Mouse (Mus musculus): Measurements from ENCODE around the gene S1pr3. TPM values are rescaled to one million over a fixed set of nuclear protein-coding genes. Genes with fewer than 3 reads are reported as not detected.

Gene S1pr3
- total RNA-seq, 2 experiments from 2014 or later: 18.0 to 18.4 TPM

DNA sequence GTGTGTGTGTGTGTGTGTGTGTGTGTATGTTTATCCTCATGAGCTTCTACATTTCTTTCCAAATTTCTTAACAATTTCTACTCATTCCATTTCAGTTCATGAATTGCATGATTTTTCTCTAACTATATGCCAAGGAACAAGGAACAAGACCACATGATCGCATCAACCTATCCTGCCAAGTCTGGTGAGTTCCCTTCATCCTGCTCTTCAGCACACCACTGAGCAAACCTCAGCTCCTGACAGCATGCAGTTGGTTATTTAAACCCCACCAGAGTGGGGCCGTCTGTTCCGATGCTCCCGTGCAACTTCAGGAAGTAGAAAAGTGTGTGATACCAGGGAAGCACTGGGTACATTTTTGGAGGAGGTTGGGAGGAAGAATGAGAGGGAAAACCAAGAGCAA, 38.1 kb downstream of the S1pr3 start:
- no peak for DNase-seq

DNA sequence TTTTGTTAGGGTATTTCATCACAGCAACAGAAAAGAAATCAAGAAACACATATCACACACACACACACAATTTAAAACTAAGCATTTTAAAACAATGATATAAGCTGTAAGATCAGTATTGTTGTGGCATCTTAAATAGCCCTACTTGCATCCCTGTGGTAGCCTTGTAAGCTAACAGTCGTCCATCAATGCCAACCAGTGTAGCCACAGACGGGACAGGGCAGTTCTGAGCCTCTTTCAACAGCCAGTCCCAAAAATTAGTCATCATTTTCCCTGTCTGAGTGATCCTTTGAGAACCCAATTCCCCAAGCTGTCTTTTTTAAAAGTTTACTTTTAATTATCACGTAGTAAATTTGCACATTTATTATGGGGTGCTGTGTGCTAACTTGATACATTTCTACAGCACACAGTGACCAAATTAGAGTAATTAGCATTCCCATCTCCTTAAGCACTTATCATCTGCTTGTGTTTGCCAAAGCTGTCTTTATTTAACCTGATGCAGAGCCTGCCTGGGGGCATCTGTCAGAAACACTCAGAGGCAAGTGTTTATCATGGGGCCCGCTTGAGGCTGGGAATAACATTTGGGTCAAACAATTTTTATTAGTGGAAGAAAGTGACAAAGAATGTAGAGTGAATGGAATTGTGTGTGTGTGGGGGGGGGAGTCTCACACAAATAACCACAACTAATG, 47.9 kb downstream of the S1pr3 start:
- DNase-seq: no peak

DNA sequence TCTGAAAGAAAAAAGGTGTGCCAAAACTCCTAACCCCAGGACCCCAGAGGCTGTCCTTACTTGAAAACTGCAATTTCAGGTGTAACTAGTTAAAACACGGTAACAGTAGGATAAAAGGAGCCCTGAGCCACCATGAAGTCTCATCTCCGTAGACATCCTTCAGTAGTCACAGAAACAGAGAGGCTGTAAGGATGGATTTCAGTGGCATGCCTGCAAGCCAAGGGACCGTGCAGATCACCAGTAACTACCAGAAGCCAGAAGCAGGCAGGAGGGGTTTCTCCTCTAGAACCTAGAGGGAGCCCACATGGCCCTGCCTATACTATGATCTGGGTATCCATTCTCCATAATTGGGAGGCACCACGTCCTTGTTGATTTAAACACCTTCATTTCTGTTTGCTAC, 55.9 kb downstream of the S1pr3 start:
- DNase-seq: no peak

DNA sequence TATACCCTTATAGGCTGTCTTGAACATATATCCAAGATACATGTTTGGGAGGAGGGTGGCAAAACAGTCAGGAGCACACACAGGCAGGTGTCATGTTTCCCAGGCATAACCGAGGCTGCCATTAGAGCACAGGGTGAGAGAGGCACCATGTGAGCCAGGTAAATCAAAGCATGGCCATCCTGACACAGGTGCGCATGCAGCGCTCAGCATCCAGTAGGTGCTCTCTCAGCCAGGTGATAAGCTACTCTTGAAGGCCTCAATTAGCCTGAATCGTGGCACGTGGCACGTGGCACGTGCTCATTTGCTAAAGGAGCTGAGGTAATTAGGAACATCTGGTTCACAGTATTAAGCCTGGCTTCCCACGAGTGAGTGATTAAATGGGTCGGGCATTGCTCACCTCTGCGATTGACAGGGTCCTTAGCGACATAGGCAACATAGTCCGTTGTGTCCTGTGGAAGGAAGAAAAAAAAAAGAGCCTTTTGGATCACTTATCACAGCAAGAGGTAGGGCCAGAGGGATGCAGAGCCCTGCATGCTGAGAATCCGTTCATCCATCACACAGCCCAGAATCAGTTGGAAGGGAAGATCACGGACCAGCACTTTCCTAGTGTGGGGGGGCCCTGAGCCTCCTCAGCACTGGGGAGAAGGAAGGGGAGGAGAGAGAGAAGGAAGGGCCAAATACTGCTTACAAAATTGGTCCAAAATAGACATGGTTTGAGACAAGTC, 57.8 kb downstream of the S1pr3 start:
- DNase-seq: no peak

DNA sequence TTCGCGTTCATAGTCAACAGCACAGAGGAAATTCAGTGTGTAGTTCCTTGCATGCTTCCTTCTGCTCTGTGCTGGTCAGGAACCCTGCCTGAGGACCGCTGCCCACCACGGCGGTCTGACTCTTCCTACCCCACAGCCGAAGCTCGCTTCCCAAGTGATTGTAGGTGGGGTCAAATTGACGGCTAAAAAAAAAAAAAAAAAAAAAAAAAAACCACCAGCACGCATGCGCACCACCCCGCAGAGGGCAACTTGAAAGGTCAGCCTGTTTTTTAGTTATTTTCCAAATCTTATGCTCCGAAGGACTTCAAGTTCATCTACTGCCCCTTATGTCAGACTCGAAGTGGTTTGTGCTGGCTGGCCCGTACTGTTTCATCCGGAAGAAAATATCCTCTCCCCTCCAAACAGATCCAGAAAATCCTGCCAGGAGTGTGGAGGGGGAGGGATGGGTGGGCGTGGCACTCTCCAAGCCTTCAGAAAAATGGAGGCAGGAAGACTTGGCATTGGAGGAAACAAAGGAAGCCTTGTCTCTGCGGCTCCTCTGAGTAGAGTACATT, 60.3 kb downstream of the S1pr3 start:
- no peak for DNase-seq

Other genes with a start within 250 kb of the S1pr3 start
- under 1 TPM in 1 of 2 experiments, not detected in 1; 0.30 TPM for gene Nxnl2, start 237.6 kb upstream of the S1pr3 start, total RNA-seq (2021)
- gene Shc3, start 160.8 kb downstream of the S1pr3 start, total RNA-seq (2021): 1 to 10 TPM; 1.0 to 1.2 TPM
- gene Cks2, start 236.6 kb downstream of the S1pr3 start, total RNA-seq (2021): 10 to 100 TPM; 12.3 to 14.5 TPM
- gene Secisbp2, start 243.1 kb downstream of the S1pr3 start, total RNA-seq (2021): 10 to 100 TPM; 20.9 to 24.8 TPM